Mouse (Mus musculus) liver, embryonic 16.5 days (tissue): Measurements from ENCODE around the gene Relb. TPM values are rescaled to one million over a fixed set of nuclear protein-coding genes. Genes with fewer than 3 reads are reported as not detected.

Source experiments
- ATAC-seq: fragments of 200-750 bp; cut with Nextera tagmentation; 2 replicates; pipeline ENCODE4 v1.8.0; 2017; ENCODE audit warnings: low read depth, mild to moderate bottlenecking, moderate number of reproducible peaks, moderate library complexity
- H3K27ac ChIP-seq: fragments of 300-500 bp; sonication (generic); 2 replicates; pipeline ENCODE4 v1.5.1; 2014; ENCODE audit warnings: mild to moderate bottlenecking, low read length
- H3K27me3 ChIP-seq: fragments of 300-500 bp; sonication (generic); 2 replicates; pipeline ENCODE4 v1.6.1; 2014; ENCODE audit warnings: low read depth, low read length, mixed read lengths; ENCODE audit not compliant: control insufficient read depth, insufficient read depth
- H3K36me3 ChIP-seq: fragments of 300-500 bp; sonication (generic); 2 replicates; pipeline ENCODE4 v1.6.1; 2014; ENCODE audit warnings: mild to moderate bottlenecking; ENCODE audit not compliant: control insufficient read depth, insufficient read depth
- H3K4me1 ChIP-seq: fragments of 300-500 bp; sonication (generic); 2 replicates; pipeline ENCODE4 v1.6.1; 2014; ENCODE audit warnings: low read depth, low read length, mixed read lengths; ENCODE audit not compliant: control insufficient read depth
- H3K4me2 ChIP-seq: fragments of 300-500 bp; sonication (generic); 2 replicates; pipeline ENCODE4 v1.6.1; 2014; ENCODE audit warnings: low read depth, low read length, mixed read lengths
- H3K4me3 ChIP-seq: fragments of 300-500 bp; sonication (generic); 2 replicates; pipeline ENCODE4 v1.5.1; 2014; ENCODE audit warnings: low read depth, mild to moderate bottlenecking, low read length
- H3K9ac ChIP-seq: fragments of 300-500 bp; sonication (generic); 2 replicates; pipeline ENCODE4 v1.6.1; 2014; ENCODE audit warnings: low read depth, low read length
- H3K9me3 ChIP-seq: fragments of 300-500 bp; sonication (generic); replicated peaks from 2 replicates; pipeline ENCODE4 v1.6.1; 2016; ENCODE audit warnings: low read length; ENCODE audit not compliant: control insufficient read depth
- WGBS: fragments of 180-500 bp; shearing (Covaris S2); extraction: QIAGEN DNeasy Blood & Tissue Kit; methylation state at CpG from one replicate; pipeline ENCODE4 v1.1.7; 2014; ENCODE audit not compliant: insufficient replicate concordance; 5-methylcytosine and 5-hydroxymethylcytosine counted together
- polyA plus RNA-seq: library from polyadenylated mRNA; unstranded; fragments of >200 nt; fragmentation: Nextera tagmentation; extraction: Ambion mirVana; gene quantifications from 2 replicates; pipeline ENCODE4 v1.2.1, GENCODE M21; 2015

The Relb gene
- polyA plus RNA-seq, 1 experiment from 2014 or later = 1.7 TPM

DNA sequence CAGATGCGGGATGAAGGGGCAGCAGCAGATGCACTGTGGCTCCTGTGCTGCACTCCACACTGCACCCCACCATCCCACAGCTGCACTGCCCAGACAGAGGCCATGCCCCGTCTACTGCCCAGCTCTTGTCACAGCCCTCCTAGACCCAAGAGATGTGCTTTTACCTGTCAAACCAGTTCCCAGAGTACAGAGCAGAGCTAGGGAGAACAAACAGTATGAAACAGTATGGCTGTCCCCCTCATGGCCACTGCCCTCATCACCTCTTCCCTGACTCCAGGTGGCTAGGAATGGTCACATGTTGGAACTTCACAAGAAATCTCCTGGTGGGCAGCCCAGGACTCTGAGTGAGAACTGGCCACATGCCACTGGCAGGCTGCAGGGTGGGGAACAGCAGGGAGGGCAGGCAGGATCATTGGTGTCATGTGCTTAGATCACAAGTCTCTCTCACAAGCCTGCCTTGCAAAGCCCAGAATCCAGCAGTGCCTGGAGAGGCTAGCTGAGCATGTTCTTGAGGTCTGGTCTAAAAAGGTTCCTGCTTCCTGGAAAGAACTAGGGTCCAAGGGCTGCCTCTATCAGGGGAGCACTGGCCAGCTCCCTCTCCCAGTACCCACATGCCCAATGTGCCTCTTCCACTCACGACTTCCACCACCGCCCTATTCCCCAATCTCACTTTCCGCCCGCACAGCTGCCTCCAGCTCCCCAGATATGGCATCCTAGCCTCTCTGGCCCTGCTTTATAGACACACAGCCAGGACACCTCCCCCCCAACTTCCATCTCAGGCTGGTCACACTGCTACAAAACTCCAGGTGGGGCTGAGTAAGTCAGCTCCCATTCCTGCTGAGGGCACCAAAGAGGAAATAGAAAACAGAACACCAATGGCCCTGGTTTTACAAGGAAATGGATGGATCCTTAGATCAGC lies 71.0 kb downstream of the Relb start:
- Histone ChIP-seq H3K9ac (peak overlapping the region; percentile 35), H3K27ac (peak overlapping the region; percentile 35), H3K9me3 (no peaks in the 10 kb centered on the region), H3K27me3 (no peaks in the 10 kb centered on the region), H3K4me1 (peaks cover 46% of the 10 kb centered on the region), H3K36me3 (peaks cover 3% of the 10 kb centered on the region; the same call in 1 of the 2 replicates), H3K4me2 (peak overlapping the region; percentile 96), H3K4me3 (peak overlapping the region; percentile 14)
- 69% methylated on average over 6 of the region's 6 CpGs for WGBS
- ATAC-seq = no peak

DNA sequence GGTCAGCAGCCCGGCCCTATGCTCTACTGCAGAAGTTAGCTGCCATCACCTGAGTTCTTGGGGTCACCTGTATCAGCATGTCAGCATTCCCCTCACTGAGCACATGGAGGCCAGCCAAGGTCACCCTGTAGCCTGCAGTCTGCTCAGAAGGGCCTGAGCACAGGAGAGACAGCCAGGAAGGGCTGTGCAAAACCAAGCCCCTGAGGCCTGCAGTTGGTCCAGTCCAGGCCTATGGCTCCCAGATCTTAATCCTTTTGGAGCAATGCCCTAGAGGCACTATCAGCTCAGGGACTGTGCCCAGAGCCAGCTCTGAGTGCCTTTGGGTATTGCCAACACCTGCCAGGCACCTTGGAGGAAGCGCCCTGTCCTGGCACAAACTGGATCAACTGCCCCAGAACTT lies 72.2 kb downstream of the Relb start:
- ATAC-seq = no peak

More for the DNA sequence above, 72.2 kb downstream of the Relb start:
- Histone ChIP-seq H3K4me2 (no peak overlapping the region), H3K27me3 (no peaks in the 10 kb centered on the region), H3K9ac (peak overlapping the region; percentile 15; the same call in 1 of the 2 replicates), H3K36me3 (peaks cover 9% of the 10 kb centered on the region), H3K9me3 (no peaks in the 10 kb centered on the region), H3K4me1 (peaks cover 47% of the 10 kb centered on the region), H3K4me3 (no peak overlapping the region), H3K27ac (no peak overlapping the region)
- 96% methylated on average over 2 of the region's 2 CpGs for WGBS

Other genes with a start within 250 kb of the Relb start
- 5.9 and 6.2 TPM in 2 replicates for gene Ercc2, start 247.4 kb downstream of the Relb start, polyA plus RNA-seq
- gene Klc3, start 225.3 kb downstream of the Relb start, polyA plus RNA-seq = 0.34 and 0.51 TPM in 2 replicates
- gene Ckm, start 224.7 kb downstream of the Relb start, polyA plus RNA-seq = 27.9 and 65.4 TPM in 2 replicates
- gene Mark4, start 170.6 kb downstream of the Relb start, polyA plus RNA-seq = 0.99 and 1.3 TPM in 2 replicates
- 0.54 and 0.55 TPM in 2 replicates for gene Exoc3l2, start 166.1 kb downstream of the Relb start, polyA plus RNA-seq
- 0.65 and 0.72 TPM in 2 replicates for gene Bloc1s3, start 121.1 kb downstream of the Relb start, polyA plus RNA-seq
- 37.2 and 37.4 TPM in 2 replicates for gene Trappc6a, start 121.0 kb downstream of the Relb start, polyA plus RNA-seq
- gene Nkpd1, start 111.6 kb downstream of the Relb start, polyA plus RNA-seq = not detected in 2 replicates
- gene Ppp1r37, start 66.4 kb downstream of the Relb start, polyA plus RNA-seq = 9.5 and 11.3 TPM in 2 replicates
- 0.48 and 0.59 TPM in 2 replicates for gene Zfp296, start 52.2 kb downstream of the Relb start, polyA plus RNA-seq
- 71.1 and 74.2 TPM in 2 replicates for gene Gemin7, start 51.8 kb downstream of the Relb start, polyA plus RNA-seq
- gene Clasrp, start 25.0 kb downstream of the Relb start, polyA plus RNA-seq = 9.4 and 11.4 TPM in 2 replicates
- gene Clptm1, start 35.6 kb upstream of the Relb start, polyA plus RNA-seq = 36.2 and 42.7 TPM in 2 replicates
- 1,344 and 1,420 TPM in 2 replicates for gene Apoc2, start 48.5 kb upstream of the Relb start, polyA plus RNA-seq
- 20.6 and 35.3 TPM in 2 replicates for gene Gm44805, start 52.0 kb upstream of the Relb start, polyA plus RNA-seq
- 405 and 488 TPM in 2 replicates for gene Apoc4, start 52.0 kb upstream of the Relb start, polyA plus RNA-seq
- gene Apoc1, start 63.2 kb upstream of the Relb start, polyA plus RNA-seq = 919 and 984 TPM in 2 replicates
- gene Apoe, start 69.8 kb upstream of the Relb start, polyA plus RNA-seq = 3,720 and 4,229 TPM in 2 replicates
- gene Tomm40, start 86.0 kb upstream of the Relb start, polyA plus RNA-seq = 47.3 and 51.8 TPM in 2 replicates
- 12.9 and 15.8 TPM in 2 replicates for gene Nectin2, start 121.0 kb upstream of the Relb start, polyA plus RNA-seq
- 7.4 and 9.7 TPM in 2 replicates for gene Bcam, start 141.6 kb upstream of the Relb start, polyA plus RNA-seq
- gene Cblc, start 167.4 kb upstream of the Relb start, polyA plus RNA-seq = 4.7 and 5.4 TPM in 2 replicates
- 4.1 and 4.4 TPM in 2 replicates for gene Bcl3, start 193.3 kb upstream of the Relb start, polyA plus RNA-seq
- gene Gm19345, start 222.6 kb upstream of the Relb start, polyA plus RNA-seq = 0.08 TPM in 1 of 2 replicates, not detected in the other
- not detected in 2 replicates for gene Ceacam16, start 231.9 kb upstream of the Relb start, polyA plus RNA-seq